Mouse (Mus musculus): ENCODE data around the gene Zfp458.

Gene Zfp458

GRCm38 (mm10) chr13:67278314-67278713 is at the start of gene Zfp458:
Zfp458 (minus strand) TSS chr13:67278466.
- DNase-seq, result no peak

DNA sequence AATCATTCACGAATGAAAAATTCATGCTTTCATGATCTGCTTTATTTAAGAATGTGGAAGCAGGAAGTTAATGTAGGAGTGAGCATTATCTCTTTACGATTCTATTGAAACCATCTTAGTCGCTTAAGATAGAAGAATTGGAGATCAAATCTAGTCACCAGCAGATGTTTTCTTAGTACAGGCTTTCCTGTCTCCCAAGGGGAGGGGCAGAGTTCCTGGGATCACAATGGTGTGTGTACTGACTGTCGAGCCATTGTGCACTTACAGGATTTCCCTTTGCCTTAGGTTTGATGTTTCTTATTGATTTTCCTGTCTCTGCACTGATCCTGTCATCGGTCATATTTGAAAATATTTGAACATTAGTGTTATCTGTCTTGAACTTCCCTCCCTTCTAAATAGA is 28.5 kb upstream of the Zfp458 start:
- DNase-seq, result no peak

DNA sequence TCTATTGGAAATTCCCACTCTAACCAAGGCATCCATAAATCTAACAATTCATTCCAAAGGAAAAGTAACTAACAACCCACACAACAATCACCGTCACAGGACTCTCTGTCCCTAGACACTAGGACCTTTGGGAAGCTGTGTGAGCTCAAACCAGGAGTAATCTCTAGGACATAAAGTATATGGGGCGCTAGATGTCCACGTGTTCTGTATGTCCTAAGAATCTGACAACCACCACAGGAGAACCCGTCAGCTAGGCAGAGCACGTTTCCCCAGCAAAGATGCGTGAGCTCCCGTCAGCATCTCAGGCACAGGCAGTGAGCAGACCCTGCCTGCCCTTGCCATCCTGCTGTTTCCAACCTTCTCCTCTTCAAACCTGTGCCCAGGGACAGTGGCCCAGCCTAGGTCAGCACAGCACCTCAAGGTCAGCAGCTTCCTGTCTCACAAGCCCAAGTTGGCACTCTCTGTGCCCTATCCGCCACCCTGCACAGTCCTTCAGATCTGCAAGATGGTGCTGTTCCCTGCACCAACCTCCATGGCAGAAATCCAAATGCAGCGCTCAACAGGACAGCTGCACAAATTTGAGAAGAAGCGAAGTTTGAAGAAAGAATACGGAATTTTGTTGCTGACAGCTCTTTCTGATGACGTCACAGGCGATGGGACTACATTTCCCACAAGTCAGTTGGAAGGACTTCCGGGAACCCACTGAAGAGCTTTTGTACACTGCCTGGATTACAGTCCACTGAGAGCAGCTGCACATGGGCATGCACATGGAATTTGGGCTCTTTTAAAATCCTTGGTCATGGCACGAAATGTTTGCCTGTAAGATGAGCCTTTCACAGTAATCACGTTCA is 27.8 kb upstream of the Zfp458 start, which contains the start of gene Zfp457:
Gene Zfp457 (minus strand): TSS at position 664 of the 851 bp plus-strand sequence.
- DNase-seq, result peak; percentile 88

GRCm38 (mm10) chr13:67269383-67270065 is 8.7 kb downstream of the Zfp458 start:
- peak; percentile 17 for DNase-seq

DNA sequence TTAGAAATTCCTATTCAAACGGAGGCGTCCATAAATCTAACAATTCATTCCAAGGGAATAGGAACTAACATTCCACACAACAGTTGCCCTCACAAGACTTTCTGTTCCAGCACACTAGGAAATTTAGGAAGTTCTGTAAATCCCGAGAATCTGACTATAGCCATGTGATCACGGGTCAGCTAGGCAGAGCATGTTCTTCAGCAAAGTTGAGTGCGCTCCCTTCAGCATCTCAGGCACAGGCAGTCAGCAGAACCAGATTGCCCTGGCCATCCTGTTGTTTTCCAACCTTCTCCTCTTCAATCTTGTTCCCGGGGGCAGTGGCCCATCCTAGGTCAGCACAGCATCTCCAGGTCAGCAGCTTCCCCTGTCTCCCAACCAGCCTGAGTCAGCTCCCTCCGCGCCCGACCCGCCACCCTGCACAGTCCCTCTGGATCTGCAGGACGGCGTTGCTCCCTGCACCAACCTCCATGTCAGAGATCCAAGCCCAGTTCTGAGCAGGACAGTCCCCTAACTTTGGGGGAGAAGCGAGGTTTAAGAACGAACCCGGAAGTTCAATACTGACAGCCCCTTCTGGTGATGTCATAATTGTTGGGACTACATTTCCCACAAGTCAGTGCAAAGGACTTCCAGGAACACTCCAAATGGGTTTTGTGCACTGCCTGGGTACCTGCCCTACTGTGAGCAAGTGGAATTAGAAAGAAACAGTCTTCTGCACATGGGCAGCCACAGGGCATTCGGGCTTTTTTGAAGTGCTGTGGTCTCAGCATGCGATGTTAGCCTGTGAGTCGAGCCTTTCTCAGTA is 9.5 kb downstream of the Zfp458 start:
- DNase-seq, result peak; percentile 79

DNA sequence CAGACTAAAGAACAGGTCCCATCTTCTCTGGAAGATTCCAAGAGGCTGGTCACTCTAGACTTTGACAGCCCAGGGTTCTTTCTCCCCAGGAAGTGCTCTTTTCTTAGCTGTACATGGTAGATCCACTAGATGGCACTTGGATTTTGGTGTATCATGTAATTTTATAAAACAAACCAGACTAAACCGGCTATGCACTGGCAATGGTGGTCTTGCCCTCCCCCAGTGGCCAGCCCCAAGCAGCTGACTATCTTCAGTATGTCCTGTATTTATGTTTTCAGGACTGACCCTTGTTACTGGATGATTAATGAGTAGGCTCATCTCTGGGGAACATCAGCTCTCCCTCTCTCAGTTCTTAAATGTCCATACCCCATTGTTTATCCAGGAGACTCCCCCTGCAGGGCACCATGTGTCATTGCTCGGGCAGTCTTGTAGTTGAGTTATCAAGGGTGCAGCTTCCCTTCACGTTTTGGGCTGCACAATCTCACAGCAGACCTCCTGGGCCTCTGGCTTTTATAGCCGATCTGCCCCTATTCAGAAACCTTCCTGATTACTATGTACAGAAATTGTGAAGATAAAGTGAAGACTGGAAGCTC is 64.2 kb downstream of the Zfp458 start:
- DNase-seq, result peak; percentile 21

Data from thymus, postnatal 14 days (tissue).